Mouse (Mus musculus): ENCODE results near the gene Htt. TPM values are rescaled to one million over a fixed set of nuclear protein-coding genes. Genes with fewer than 3 reads are reported as not detected.

Gene Htt
- polyA plus RNA-seq, 1 experiment = 12.6 TPM

- H3K4me1 ChIP-seq (ENCODE audit: control insufficient read depth, insufficient read depth, low read length) = peaks cover 12% of the 10 kb centered on the region; the same call in 1 of the 2 replicates
Measured at GRCm38 (mm10) chr5:34927648-34928047, 166.1 kb downstream of the Htt start.

GRCm38 (mm10) chr5:34930151-34930975 lies 168.8 kb downstream of the Htt start:
- peaks cover 7% of the 10 kb centered on the region; the same call in 1 of the 2 replicates for H3K4me1 ChIP-seq (ENCODE audit: control insufficient read depth, insufficient read depth, low read length)
- 60% methylated on average over 9 of the region's 9 CpGs for WGBS
- peak overlapping the region; percentile 74 for H3K27ac ChIP-seq (ENCODE audit: control insufficient read depth, insufficient read depth, low read depth, low read length, poor library complexity)
- TF ChIP-seq POLR2A (IDR thresholded peaks at IDR 0.05; ENCODE audit: borderline replicate concordance, control insufficient read depth, low read depth, low read length) (no peak), CTCF (IDR thresholded peaks at IDR 0.05; ENCODE audit: control insufficient read depth, insufficient read depth, low read length) (no peak)
- H3K4me3 ChIP-seq (replicated peaks; ENCODE audit: control insufficient read depth, low read depth, low read length) = no peak overlapping the region

More at GRCm38 (mm10) chr5:34927648-34928047, 166.1 kb downstream of the Htt start:
- TF ChIP-seq POLR2A (IDR thresholded peaks at IDR 0.05; ENCODE audit: borderline replicate concordance, control insufficient read depth, low read depth, low read length) (no peak), CTCF (IDR thresholded peaks at IDR 0.05; ENCODE audit: control insufficient read depth, insufficient read depth, low read length) (no peak)
- no peak overlapping the region for H3K4me3 ChIP-seq (replicated peaks; ENCODE audit: control insufficient read depth, low read depth, low read length)
- 82% methylated on average over 4 of the region's 4 CpGs for WGBS
- H3K27ac ChIP-seq (ENCODE audit: control insufficient read depth, insufficient read depth, low read depth, low read length, poor library complexity) = no peak overlapping the region

- 69% methylated on average over 2 of the region's 2 CpGs for WGBS
- TF ChIP-seq POLR2A (IDR thresholded peaks at IDR 0.05; ENCODE audit: borderline replicate concordance, control insufficient read depth, low read depth, low read length) (no peak), CTCF (IDR thresholded peaks at IDR 0.05; ENCODE audit: control insufficient read depth, insufficient read depth, low read length) (no peak)
- no peak overlapping the region for H3K4me3 ChIP-seq (replicated peaks; ENCODE audit: control insufficient read depth, low read depth, low read length)
- peak overlapping the region; percentile 74 for H3K27ac ChIP-seq (ENCODE audit: control insufficient read depth, insufficient read depth, low read depth, low read length, poor library complexity)
- H3K4me1 ChIP-seq (ENCODE audit: control insufficient read depth, insufficient read depth, low read length) = peaks cover 7% of the 10 kb centered on the region; the same call in 1 of the 2 replicates
Measured at GRCm38 (mm10) chr5:34931091-34931490, 169.6 kb downstream of the Htt start.

- 49% methylated on average over 11 of the region's 11 CpGs for WGBS
- H3K4me1 ChIP-seq (ENCODE audit: control insufficient read depth, insufficient read depth, low read length) = peaks cover 7% of the 10 kb centered on the region; the same call in 1 of the 2 replicates
Measured at GRCm38 (mm10) chr5:34931516-34932457, 170.2 kb downstream of the Htt start.

GRCm38 (mm10) chr5:34932458-34932806 lies 170.9 kb downstream of the Htt start:
- no peak overlapping the region for H3K4me3 ChIP-seq (replicated peaks; ENCODE audit: control insufficient read depth, low read depth, low read length)
- no peak overlapping the region for H3K27ac ChIP-seq (ENCODE audit: control insufficient read depth, insufficient read depth, low read depth, low read length, poor library complexity)
- TF ChIP-seq CTCF (IDR thresholded peaks at IDR 0.05; ENCODE audit: control insufficient read depth, insufficient read depth, low read length) = no peak
- no peak for TF ChIP-seq POLR2A (IDR thresholded peaks at IDR 0.05; ENCODE audit: borderline replicate concordance, control insufficient read depth, low read depth, low read length)
- H3K4me1 ChIP-seq (ENCODE audit: control insufficient read depth, insufficient read depth, low read length) = peaks cover 7% of the 10 kb centered on the region; the same call in 1 of the 2 replicates
- WGBS = 30% methylated on average over 4 of the region's 4 CpGs

More at GRCm38 (mm10) chr5:34931516-34932457, 170.2 kb downstream of the Htt start:
- Histone ChIP-seq H3K27ac (ENCODE audit: control insufficient read depth, insufficient read depth, low read depth, low read length, poor library complexity) (0 out of 2 replicates have a peak overlapping the region, but pooled peaks have one; percentile 19), H3K4me3 (replicated peaks; ENCODE audit: control insufficient read depth, low read depth, low read length) (no peak overlapping the region)
- TF ChIP-seq POLR2A (IDR thresholded peaks at IDR 0.05; ENCODE audit: borderline replicate concordance, control insufficient read depth, low read depth, low read length) = no peak
- no peak for TF ChIP-seq CTCF (IDR thresholded peaks at IDR 0.05; ENCODE audit: control insufficient read depth, insufficient read depth, low read length)

- Histone ChIP-seq H3K4me1 (ENCODE audit: control insufficient read depth, insufficient read depth, low read length) (peaks cover 7% of the 10 kb centered on the region; the same call in 1 of the 2 replicates), H3K27ac (ENCODE audit: control insufficient read depth, insufficient read depth, low read depth, low read length, poor library complexity) (no peak overlapping the region), H3K4me3 (replicated peaks; ENCODE audit: control insufficient read depth, low read depth, low read length) (no peak overlapping the region)
- 80% methylated on average over 1 of the region's 1 CpGs for WGBS
- TF ChIP-seq POLR2A (IDR thresholded peaks at IDR 0.05; ENCODE audit: borderline replicate concordance, control insufficient read depth, low read depth, low read length) = no peak
- no peak for TF ChIP-seq CTCF (IDR thresholded peaks at IDR 0.05; ENCODE audit: control insufficient read depth, insufficient read depth, low read length)
Measured at GRCm38 (mm10) chr5:34933461-34933860, 171.9 kb downstream of the Htt start.

- no peak overlapping the region for H3K27ac ChIP-seq (ENCODE audit: control insufficient read depth, insufficient read depth, low read depth, low read length, poor library complexity)
- H3K4me3 ChIP-seq (replicated peaks; ENCODE audit: control insufficient read depth, low read depth, low read length) = no peak overlapping the region
- H3K4me1 ChIP-seq (ENCODE audit: control insufficient read depth, insufficient read depth, low read length) = no peaks in the 10 kb centered on the region; the same call in 1 of the 2 replicates
- 81% methylated on average over 10 of the region's 10 CpGs for WGBS
- TF ChIP-seq CTCF (IDR thresholded peaks at IDR 0.05; ENCODE audit: control insufficient read depth, insufficient read depth, low read length) = no peak
- TF ChIP-seq POLR2A (IDR thresholded peaks at IDR 0.05; ENCODE audit: borderline replicate concordance, control insufficient read depth, low read depth, low read length) = no peak
Measured at GRCm38 (mm10) chr5:34941710-34942470, 180.3 kb downstream of the Htt start.
